Mouse (Mus musculus) forebrain, postnatal 0 days (tissue): ENCODE measurements around the gene Tbc1d5. TPM values are rescaled to one million over a fixed set of nuclear protein-coding genes. Genes with fewer than 3 reads are reported as not detected.
"Not testable (repeated sequence)": the region's sequence is repeated elsewhere in the genome, so short reads cannot be mapped to it uniquely, and the experiment has no call there.

Source experiments
- ATAC-seq: fragments of 200-750 bp; cut with Nextera tagmentation; 2 replicates; pipeline ENCODE4 v1.8.0; 2017; ENCODE audit warnings: mild to moderate bottlenecking, moderate library complexity
- DNase-seq: peaks from one replicate; pipeline ENCODE4 v3.0.0-alpha.2; 2015
- H3K27ac ChIP-seq: fragments of 300-500 bp; sonication (generic); 2 replicates; pipeline ENCODE4 v1.5.1; 2014; ENCODE audit warnings: low read depth, mild to moderate bottlenecking, antibody characterized with exemption, low read length, moderate library complexity, mixed read lengths
- H3K27me3 ChIP-seq: fragments of 300-500 bp; sonication (generic); 2 replicates; pipeline ENCODE4 v1.6.1; 2014; ENCODE audit warnings: mild to moderate bottlenecking, low read length, mixed read lengths; ENCODE audit not compliant: insufficient read depth
- H3K36me3 ChIP-seq: fragments of 300-500 bp; sonication (generic); 2 replicates; pipeline ENCODE4 v1.6.1; 2014; ENCODE audit warnings: mild to moderate bottlenecking, moderate library complexity; ENCODE audit not compliant: insufficient read depth
- H3K4me1 ChIP-seq: fragments of 300-500 bp; sonication (generic); 2 replicates; pipeline ENCODE4 v1.6.1; 2014; ENCODE audit warnings: antibody characterized with exemption; ENCODE audit not compliant: insufficient read depth
- H3K4me2 ChIP-seq: fragments of 300-500 bp; sonication (generic); 2 replicates; pipeline ENCODE4 v1.6.1; 2014; ENCODE audit warnings: low read depth, mild to moderate bottlenecking, moderate library complexity
- H3K4me3 ChIP-seq: fragments of 300-500 bp; sonication (generic); 2 replicates; pipeline ENCODE4 v1.5.1; 2014; ENCODE audit warnings: low read depth, low read length, mixed read lengths
- H3K9ac ChIP-seq: fragments of 300-500 bp; sonication (generic); 2 replicates; pipeline ENCODE4 v1.6.1; 2014; ENCODE audit warnings: mild to moderate bottlenecking
- H3K9me3 ChIP-seq: fragments of 300-500 bp; sonication (generic); 2 replicates; pipeline ENCODE4 v1.6.1; 2016; ENCODE audit warnings: low read length
- CTCF ChIP-seq: sonication (generic); IDR thresholded peaks from 2 replicates; pipeline ENCODE4 v1.5.1; 2016; ENCODE audit warnings: antibody characterized with exemption, control low read depth, low read depth
- WGBS: fragments of 180-500 bp; shearing (Covaris S2); extraction: QIAGEN DNeasy Blood & Tissue Kit; methylation state at CpG from one replicate; pipeline ENCODE4 v1.1.7; 2014; 5-methylcytosine and 5-hydroxymethylcytosine counted together
- polyA plus RNA-seq: library from polyadenylated mRNA; unstranded; fragments of >200 nt; fragmentation: Nextera tagmentation; extraction: Ambion mirVana; gene quantifications from 2 replicates; pipeline ENCODE4 v1.2.1, GENCODE M21; 2015
- total RNA-seq: library from RNA; depleted of rRNA; stranded (reverse); fragments of >200 nt; gene quantifications from 2 replicates; pipeline ENCODE4 v1.2.3, GENCODE M21; 2014

The Tbc1d5 gene
- total and polyA plus RNA-seq, 2 experiments from 2014 or later = 5.9 to 14.0 TPM

GRCm38 (mm10) chr17:50730896-50731295 lies 448.3 kb downstream of the Tbc1d5 start:
- Histone ChIP-seq H3K4me2 (no peak overlapping the region), H3K4me3 (no peak overlapping the region), H3K27ac (no peak overlapping the region), H3K27me3 (no peaks in the 10 kb centered on the region), H3K9me3 (no peaks in the 10 kb centered on the region), H3K4me1 (no peaks in the 10 kb centered on the region), H3K9ac (no peak overlapping the region), H3K36me3 (no peaks in the 10 kb centered on the region)
- TF ChIP-seq CTCF = no peak
- 89% methylated on average over 2 of the region's 2 CpGs for WGBS
- ATAC-seq (no peak), DNase-seq (no peak)

- Histone ChIP-seq H3K4me3 (no peak overlapping the region), H3K36me3 (no peaks in the 10 kb centered on the region), H3K4me1 (no peaks in the 10 kb centered on the region), H3K27me3 (no peaks in the 10 kb centered on the region), H3K9ac (no peak overlapping the region), H3K4me2 (no peak overlapping the region), H3K9me3 (no peaks in the 10 kb centered on the region), H3K27ac (no peak overlapping the region)
- DNase-seq = no peak
- WGBS = 90% methylated on average over 6 of the region's 6 CpGs
- TF ChIP-seq CTCF = no peak
- no peak for ATAC-seq
These were observed 449.6 kb downstream of the Tbc1d5 start for GRCm38 (mm10) chr17:50729577-50729976.

- H3K27me3 ChIP-seq = no peaks in the 10 kb centered on the region
- H3K9ac ChIP-seq = no peak overlapping the region
- no peak overlapping the region for H3K4me3 ChIP-seq
- H3K27ac ChIP-seq = no peak overlapping the region
- no peaks in the 10 kb centered on the region for H3K36me3 ChIP-seq
- DNase-seq = no peak
- no peak for TF ChIP-seq CTCF
- H3K4me1 ChIP-seq = no peaks in the 10 kb centered on the region
- 98% methylated on average over 2 of the region's 2 CpGs for WGBS
- no peak for ATAC-seq
- no peaks in the 10 kb centered on the region for H3K9me3 ChIP-seq
- H3K4me2 ChIP-seq = no peak overlapping the region
These were observed 450.1 kb downstream of the Tbc1d5 start for GRCm38 (mm10) chr17:50729031-50729430.

GRCm38 (mm10) chr17:50726265-50726664 lies 452.9 kb downstream of the Tbc1d5 start:
- ATAC-seq (no peak), DNase-seq (no peak)
- H3K4me2 ChIP-seq = no peak overlapping the region
- H3K9ac ChIP-seq = no peak overlapping the region
- no peak overlapping the region for H3K4me3 ChIP-seq
- no peaks in the 10 kb centered on the region for H3K27me3 ChIP-seq
- 83% methylated on average over 2 of the region's 2 CpGs for WGBS
- no peaks in the 10 kb centered on the region for H3K9me3 ChIP-seq
- H3K27ac ChIP-seq = no peak overlapping the region
- H3K36me3 ChIP-seq = no peaks in the 10 kb centered on the region
- no peak for TF ChIP-seq CTCF
- H3K4me1 ChIP-seq = no peaks in the 10 kb centered on the region

GRCm38 (mm10) chr17:50724376-50724775 lies 454.8 kb downstream of the Tbc1d5 start:
- 50% methylated on average over 2 of the region's 2 CpGs for WGBS
- Histone ChIP-seq H3K27ac (no peak overlapping the region), H3K4me2 (no peak overlapping the region), H3K4me1 (no peaks in the 10 kb centered on the region), H3K36me3 (no peaks in the 10 kb centered on the region), H3K4me3 (no peak overlapping the region), H3K27me3 (no peaks in the 10 kb centered on the region), H3K9ac (no peak overlapping the region), H3K9me3 (no peaks in the 10 kb centered on the region)
- ATAC-seq (no peak), DNase-seq (no peak)
- TF ChIP-seq CTCF = no peak

- 78% methylated on average over 5 of the region's 5 CpGs for WGBS
- ATAC-seq = no peak
These were observed 461.6 kb downstream of the Tbc1d5 start for GRCm38 (mm10) chr17:50717586-50717985.

GRCm38 (mm10) chr17:50710497-50711222 lies 468.5 kb downstream of the Tbc1d5 start:
- peak; percentile 10 for DNase-seq
- no peaks in the 10 kb centered on the region for H3K4me1 ChIP-seq
- no peak overlapping the region for H3K9ac ChIP-seq
- no peak for TF ChIP-seq CTCF
- ATAC-seq = no peak
- H3K4me3 ChIP-seq = no peak overlapping the region
- no peaks in the 10 kb centered on the region for H3K9me3 ChIP-seq
- WGBS = 44% methylated on average over 7 of the region's 7 CpGs
- no peak overlapping the region for H3K27ac ChIP-seq
- no peaks in the 10 kb centered on the region for H3K36me3 ChIP-seq
- H3K4me2 ChIP-seq = no peak overlapping the region
- no peaks in the 10 kb centered on the region for H3K27me3 ChIP-seq

More at GRCm38 (mm10) chr17:50717586-50717985, 461.6 kb downstream of the Tbc1d5 start:
- no peaks in the 10 kb centered on the region for H3K4me1 ChIP-seq
- no peaks in the 10 kb centered on the region for H3K9me3 ChIP-seq
- DNase-seq = no peak
- no peak for TF ChIP-seq CTCF
- no peak overlapping the region for H3K4me2 ChIP-seq
- H3K27me3 ChIP-seq = no peaks in the 10 kb centered on the region
- no peak overlapping the region for H3K4me3 ChIP-seq
- H3K36me3 ChIP-seq = no peaks in the 10 kb centered on the region
- H3K27ac ChIP-seq = no peak overlapping the region
- H3K9ac ChIP-seq = no peak overlapping the region

GRCm38 (mm10) chr17:50698410-50698809 lies 480.7 kb downstream of the Tbc1d5 start:
- H3K4me3 ChIP-seq = peak overlapping the region; percentile 27
- not testable (repeated sequence) for DNase-seq
- ATAC-seq = 0 out of 2 replicates have a peak, but pooled peaks have one; percentile 42

More at GRCm38 (mm10) chr17:50698410-50698809, 480.7 kb downstream of the Tbc1d5 start:
- H3K27me3 ChIP-seq, H3K4me1 ChIP-seq, H3K36me3 ChIP-seq, H3K9me3 ChIP-seq, H3K9ac ChIP-seq, H3K27ac ChIP-seq: not testable (repeated sequence)
- H3K4me2 ChIP-seq = peak overlapping the region; percentile 51
- 2% methylated on average over 32 of the region's 39 CpGs for WGBS
